Mouse (Mus musculus): ENCODE measurements around the gene Ak1. TPM values are rescaled to one million over a fixed set of nuclear protein-coding genes. Genes with fewer than 3 reads are reported as not detected.

Gene Ak1
- polyA plus RNA-seq, 2 experiments from 2014 or later: 0.16 to 0.48 TPM

GRCm38 (mm10) chr2:32601417-32602065 lies 20.0 kb upstream of the Ak1 start:
- ATAC-seq: peak; percentile 68

- peak; percentile 41 for ATAC-seq
These were observed 18.9 kb upstream of the Ak1 start for GRCm38 (mm10) chr2:32602600-32603054.

GRCm38 (mm10) chr2:32604631-32605030 lies 16.9 kb upstream of the Ak1 start:
- no peak for ATAC-seq

- peak; percentile 26 for ATAC-seq
These were observed 15.1 kb upstream of the Ak1 start for GRCm38 (mm10) chr2:32606161-32607142.

- peak; percentile 58 for ATAC-seq
These were observed 14.2 kb upstream of the Ak1 start for GRCm38 (mm10) chr2:32607262-32607947.

- no peak for ATAC-seq
These were observed 13.3 kb upstream of the Ak1 start for GRCm38 (mm10) chr2:32608141-32608777.

- no peak for ATAC-seq
These were observed 12.7 kb upstream of the Ak1 start for GRCm38 (mm10) chr2:32608778-32609435.

- no peak for ATAC-seq
These were observed 10.8 kb upstream of the Ak1 start for GRCm38 (mm10) chr2:32610610-32611229.

- no peak for ATAC-seq
These were observed 9.3 kb upstream of the Ak1 start for GRCm38 (mm10) chr2:32612274-32612673.

GRCm38 (mm10) chr2:32617109-32617508 lies 4.4 kb upstream of the Ak1 start:
- no peak for ATAC-seq

GRCm38 (mm10) chr2:32617601-32618000 lies 4.0 kb upstream of the Ak1 start:
- ATAC-seq: no peak

GRCm38 (mm10) chr2:32618051-32618450 lies 3.5 kb upstream of the Ak1 start:
- no peak for ATAC-seq

- no peak for ATAC-seq
These were observed 659 bp upstream of the Ak1 start for GRCm38 (mm10) chr2:32620682-32621516.

- no peak for ATAC-seq
These were observed 2.7 kb downstream of the Ak1 start for GRCm38 (mm10) chr2:32624111-32624748.

GRCm38 (mm10) chr2:32625212-32625872 lies 3.8 kb downstream of the Ak1 start:
- no peak for ATAC-seq

GRCm38 (mm10) chr2:32625873-32626694 lies 4.5 kb downstream of the Ak1 start:
- no peak for ATAC-seq

GRCm38 (mm10) chr2:32627266-32628043 lies 5.9 kb downstream of the Ak1 start:
- ATAC-seq: no peak

Data from activated CD4-positive, CD25-positive, alpha-beta regulatory T cell, adult 4 months (primary cell).